Mouse (Mus musculus) T-cell, adult 2 months (primary cell): ENCODE measurements around the gene Iqschfp.

Experiments used
- DNase-seq: peaks from one replicate; pipeline ENCODE4 v3.0.0; 2022; ENCODE audit warnings: low spot score

Iqschfp gene

GRCm38 (mm10) chr3:68434435-68434834 is 542.4 kb downstream of the Iqschfp start:
- no peak for DNase-seq

- no peak for DNase-seq
These were observed 542.9 kb downstream of the Iqschfp start for GRCm38 (mm10) chr3:68434897-68435296.

DNA sequence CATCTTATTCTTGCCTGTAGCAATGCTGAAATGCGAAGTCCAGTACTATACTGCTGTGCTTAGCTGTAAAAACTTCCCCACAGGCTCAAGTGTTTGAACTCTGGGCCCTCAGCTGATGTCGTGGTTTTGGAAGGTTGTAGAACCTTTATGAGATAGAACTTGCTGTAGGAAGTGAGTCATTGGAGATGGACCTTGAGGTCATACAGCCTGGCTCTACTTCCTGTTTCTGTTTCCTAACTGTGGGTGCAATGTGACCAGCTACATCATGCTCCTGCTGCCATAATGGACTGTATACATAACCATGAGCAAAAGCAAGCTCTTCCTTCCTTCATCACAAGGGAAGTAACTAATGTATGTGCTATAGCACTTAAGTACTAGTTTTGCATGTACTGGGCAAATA is 556.4 kb downstream of the Iqschfp start:
- no peak for DNase-seq

- no peak for DNase-seq
These were observed 559.6 kb downstream of the Iqschfp start for GRCm38 (mm10) chr3:68451634-68452033.

GRCm38 (mm10) chr3:68453266-68453665 is 561.2 kb downstream of the Iqschfp start:
- no peak for DNase-seq

DNA sequence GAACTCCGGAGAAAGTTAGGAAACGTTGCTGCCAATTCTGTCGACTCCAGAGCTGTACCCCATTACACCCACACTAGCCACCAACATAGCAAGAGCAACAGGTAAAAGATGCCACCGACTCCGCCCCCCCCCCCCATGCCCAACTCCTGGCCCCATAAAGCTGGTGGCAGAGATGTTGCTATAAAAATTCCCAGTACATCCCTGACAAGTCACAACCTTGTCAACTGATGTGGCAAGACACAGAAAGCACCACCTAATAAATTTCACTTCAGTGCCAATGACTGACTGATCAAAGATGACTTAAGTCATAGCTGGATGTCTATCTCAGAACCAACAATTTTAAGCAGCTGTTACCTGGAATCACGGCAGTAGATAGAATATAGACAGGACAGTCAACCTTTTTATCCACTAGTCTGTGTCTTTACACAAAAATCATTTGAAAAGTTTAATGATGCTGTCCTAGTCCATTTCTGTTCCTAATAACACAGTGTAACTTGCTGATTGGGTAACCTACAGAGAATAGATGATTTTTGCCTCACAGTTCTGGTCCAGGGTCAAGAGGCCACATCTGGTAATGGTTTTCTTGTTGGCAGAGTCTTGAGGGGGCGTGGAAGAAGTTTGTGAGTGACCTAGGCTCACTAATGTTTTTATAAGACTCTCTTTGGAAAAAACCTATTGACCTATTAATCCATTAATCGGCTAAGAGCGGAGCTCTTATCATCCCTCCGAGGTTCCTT is 561.9 kb downstream of the Iqschfp start:
- no peak for DNase-seq

GRCm38 (mm10) chr3:68466643-68467042 is 574.6 kb downstream of the Iqschfp start:
- DNase-seq: no peak

DNA sequence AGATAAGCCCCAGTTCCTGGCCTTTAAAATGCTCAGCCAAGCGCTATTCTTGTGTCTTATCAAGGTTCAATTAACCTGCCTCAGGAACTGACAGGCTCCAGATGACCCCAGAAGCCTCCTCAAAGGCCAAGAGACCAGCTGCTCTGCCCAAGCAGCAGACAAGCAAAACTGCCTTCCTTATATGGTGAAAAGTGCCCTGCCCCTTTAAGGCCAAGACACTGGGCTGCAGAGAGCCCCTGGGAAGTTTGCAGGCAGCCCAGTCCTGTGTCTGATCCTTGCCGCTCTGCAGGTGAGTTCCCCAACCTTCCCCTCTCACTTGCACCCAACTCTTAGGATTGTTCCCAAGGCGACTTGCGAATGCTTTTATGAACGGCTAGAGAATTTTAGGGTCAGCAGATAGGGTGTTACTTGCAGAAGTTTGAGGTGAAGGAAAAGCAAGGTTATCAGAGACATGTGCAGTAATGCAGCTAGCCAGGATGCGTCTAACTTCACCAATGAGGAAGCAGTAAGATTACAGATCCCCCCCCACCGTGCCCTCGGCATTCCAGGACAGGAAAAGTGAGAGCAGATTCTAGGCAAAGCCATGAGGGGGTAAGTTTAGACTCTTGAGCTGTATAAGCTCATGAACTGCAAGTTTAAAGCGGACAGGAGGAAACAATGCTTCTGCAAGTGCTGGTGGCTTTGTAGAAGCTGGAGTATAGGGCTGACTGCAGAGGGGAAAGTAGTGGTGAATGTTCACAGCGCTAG is 576.1 kb downstream of the Iqschfp start:
- no peak for DNase-seq

- DNase-seq: no peak
These were observed 577.6 kb downstream of the Iqschfp start for GRCm38 (mm10) chr3:68469643-68470042.

- no peak for DNase-seq
These were observed 578.0 kb downstream of the Iqschfp start for GRCm38 (mm10) chr3:68470061-68470460.

DNA sequence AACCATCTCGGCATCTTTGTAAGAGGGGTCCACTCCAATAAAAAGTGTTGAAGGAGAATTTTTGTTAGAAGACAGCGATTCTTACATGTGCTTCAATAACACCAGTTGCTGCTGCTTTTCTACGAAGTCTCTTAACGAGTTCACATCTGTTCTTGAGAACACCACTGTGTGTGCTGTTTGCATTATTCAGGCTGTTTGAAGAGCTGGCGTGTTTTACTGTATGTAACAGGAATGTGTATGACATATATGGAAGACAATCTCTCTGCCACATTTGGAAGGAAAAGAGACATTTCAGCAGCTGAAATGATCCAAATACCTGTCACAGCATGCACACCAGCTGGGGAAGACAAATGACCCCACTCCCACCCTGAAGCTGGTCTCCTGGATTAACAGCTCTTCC is 578.6 kb downstream of the Iqschfp start:
- DNase-seq: no peak

DNA sequence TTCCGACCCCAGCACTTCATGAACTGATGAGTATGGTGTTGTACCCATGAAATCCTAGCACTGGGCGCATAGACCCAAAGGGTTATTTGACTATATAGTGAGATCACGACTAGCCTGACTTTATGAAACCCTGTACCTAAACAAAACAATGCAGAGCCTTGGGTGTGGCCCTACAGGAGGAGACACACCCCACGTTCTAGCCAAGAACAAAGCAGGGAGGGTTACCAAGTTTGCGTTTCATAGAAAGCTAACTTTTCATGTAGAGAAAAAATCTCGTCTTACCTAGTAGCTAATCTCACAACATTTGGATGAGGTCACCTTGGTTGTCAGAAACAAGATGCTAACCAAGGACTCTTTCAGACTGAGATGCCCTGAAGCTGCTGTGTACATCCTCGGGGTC is 584.3 kb downstream of the Iqschfp start:
- no peak for DNase-seq

- no peak for DNase-seq
These were observed 585.4 kb downstream of the Iqschfp start for GRCm38 (mm10) chr3:68477478-68477877.

- no peak for DNase-seq
These were observed 587.2 kb downstream of the Iqschfp start for GRCm38 (mm10) chr3:68479266-68479665.

GRCm38 (mm10) chr3:68483517-68483916 is 591.5 kb downstream of the Iqschfp start:
- no peak for DNase-seq

DNA sequence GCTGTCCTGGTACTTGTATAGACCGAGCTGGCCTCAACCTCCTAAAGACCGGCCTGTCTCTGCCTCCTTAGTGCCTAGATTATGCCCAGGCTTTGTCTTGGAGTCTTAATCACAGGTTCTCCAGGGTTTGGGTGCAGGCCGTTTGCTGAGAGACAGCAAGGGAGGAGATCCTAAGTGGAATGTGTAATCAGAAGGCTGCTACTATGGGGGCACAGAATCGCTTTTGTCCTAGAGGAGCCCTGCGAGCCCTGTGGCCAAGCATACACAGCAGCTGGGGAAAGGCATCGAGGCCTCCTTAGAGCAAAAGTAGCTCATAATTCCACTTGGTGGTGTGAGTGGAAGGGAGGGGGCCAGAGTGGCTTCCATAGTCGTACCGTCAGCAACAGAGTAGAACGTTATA is 592.0 kb downstream of the Iqschfp start:
- no peak for DNase-seq

- no peak for DNase-seq
These were observed 592.5 kb downstream of the Iqschfp start for GRCm38 (mm10) chr3:68484561-68484960.

DNA sequence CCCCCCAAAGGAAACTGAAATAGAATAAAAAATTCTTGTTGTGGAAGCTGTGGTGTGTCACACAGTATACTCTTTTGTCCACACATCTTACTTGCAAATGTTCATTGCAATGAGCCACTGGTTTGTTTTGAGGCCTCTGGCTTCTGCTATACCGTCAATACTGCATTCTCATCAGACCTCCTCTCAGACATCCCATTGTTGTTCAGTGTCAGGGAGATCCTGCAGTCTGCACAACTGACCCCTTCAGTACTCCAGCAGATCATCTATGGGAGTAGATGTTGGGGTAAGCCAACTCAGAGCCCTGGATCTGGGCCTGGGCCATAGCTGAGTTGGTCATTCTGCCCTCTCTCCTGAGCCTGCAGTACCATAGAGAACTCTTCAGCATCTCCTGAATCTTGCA is 595.6 kb downstream of the Iqschfp start:
- DNase-seq: no peak

- DNase-seq: no peak
These were observed 596.3 kb downstream of the Iqschfp start for GRCm38 (mm10) chr3:68488316-68488715.

- no peak for DNase-seq
These were observed 599.5 kb downstream of the Iqschfp start for GRCm38 (mm10) chr3:68491516-68491915.

- DNase-seq: no peak
These were observed 600.0 kb downstream of the Iqschfp start for GRCm38 (mm10) chr3:68492066-68492465.

DNA sequence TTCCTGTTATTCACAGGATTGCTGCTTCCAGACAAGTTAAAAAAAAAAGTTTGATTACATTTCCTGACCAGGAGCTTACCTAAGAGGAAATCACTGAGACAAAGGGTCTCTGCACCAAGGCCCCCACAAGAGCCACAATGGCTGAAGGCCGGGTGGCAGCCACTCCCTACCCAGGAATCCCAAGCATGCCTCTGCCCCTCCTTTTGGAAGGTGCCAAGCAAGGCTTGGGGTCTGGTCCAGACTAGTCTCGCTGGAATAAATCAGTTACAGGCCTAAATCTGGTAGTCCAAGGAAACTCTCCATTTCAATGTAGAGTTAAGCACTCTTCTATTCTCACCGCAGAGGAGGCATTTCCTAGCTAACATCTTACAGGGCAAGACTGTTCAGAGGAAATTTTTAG is 600.5 kb downstream of the Iqschfp start:
- DNase-seq: no peak

DNA sequence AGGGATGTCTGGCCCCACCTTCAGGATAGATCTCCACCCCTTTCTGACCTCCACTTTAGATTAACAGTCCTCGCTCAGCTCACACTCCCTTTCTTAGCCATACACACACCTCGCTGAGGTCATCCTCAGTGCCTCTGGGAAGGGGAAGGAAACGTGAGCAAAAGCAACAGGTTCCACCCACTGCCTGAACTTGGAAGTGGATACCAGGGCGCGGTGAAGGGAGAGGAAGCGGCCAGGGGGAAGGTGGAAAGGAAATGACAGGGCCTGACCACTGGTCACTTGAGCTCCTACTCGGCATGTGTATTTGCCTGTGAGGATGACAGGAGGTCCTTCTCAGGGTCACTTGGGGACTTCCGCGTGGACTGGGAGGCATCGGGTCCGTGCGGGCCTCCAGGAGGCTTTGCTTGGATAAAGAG is 601.1 kb downstream of the Iqschfp start:
- DNase-seq: no peak
